In the genomic region with DNA sequence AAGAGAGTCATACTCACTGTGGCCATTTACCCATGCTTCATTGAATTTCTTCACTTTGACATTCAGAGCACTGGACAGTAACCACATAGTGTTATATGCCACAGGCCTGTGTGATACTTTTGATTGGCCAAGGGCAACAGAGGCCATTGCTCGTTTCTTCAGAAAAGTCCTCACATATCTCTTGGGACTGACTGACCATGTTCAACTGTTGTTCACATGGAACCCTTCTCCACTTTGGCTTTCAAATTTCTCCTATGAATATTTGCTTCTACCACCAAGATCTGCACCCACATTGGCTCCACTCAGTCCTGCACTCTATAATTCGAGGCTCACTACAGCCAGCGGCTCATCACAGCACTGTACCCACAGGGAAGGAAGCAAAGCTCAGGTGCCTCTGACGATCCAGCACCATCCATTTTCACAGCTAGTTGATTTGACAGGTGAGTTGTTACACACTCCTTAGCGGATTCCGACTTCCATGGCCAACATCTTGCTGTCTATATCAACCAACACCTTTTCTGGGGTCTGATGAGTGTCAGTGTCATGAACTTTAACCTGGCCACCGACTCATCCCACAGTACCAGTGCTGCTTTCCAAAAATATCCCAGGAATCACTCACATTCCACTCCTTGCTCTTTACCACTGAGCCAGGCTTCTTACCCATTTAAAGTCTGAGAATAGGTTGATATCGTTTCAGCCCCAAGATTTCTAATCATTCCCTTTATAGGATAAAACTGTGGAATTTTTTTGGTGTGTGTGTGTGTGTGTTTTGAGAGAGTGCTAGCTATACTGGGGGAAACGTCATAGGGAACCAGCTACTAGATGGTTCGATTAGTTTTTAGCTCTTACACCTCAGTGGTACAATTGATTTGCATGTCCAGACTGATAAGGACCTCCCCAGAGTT, we compare ENCODE assay signal across 8 mouse cellular contexts.
DNase-seq lines count a peak whose midpoint lies in the region; ATAC-seq lines count a peak whose summit lies in the region.

No protein-coding gene starts in this region.

- H3K27ac ChIP-seq in heart, embryonic 10.5 days = no peak overlapping the region
- H3K27ac ChIP-seq in liver, embryonic 15.5 days (replicated peaks) = no peak overlapping the region
- no peak overlapping the region for H3K27ac ChIP-seq in neural tube, embryonic 13.5 days (replicated peaks)

- peaks cover 46% of the 10 kb centered on the region for H3K9me3 ChIP-seq in heart, embryonic 10.5 days
- no peaks in the 10 kb centered on the region for H3K9me3 ChIP-seq in liver, embryonic 15.5 days (replicated peaks)
- peaks cover 41% of the 10 kb centered on the region; the same call in 1 of the 2 replicates for H3K9me3 ChIP-seq in neural tube, embryonic 13.5 days

- ATAC-seq in liver, embryonic 15.5 days (ENCODE audit: insufficient read depth) = peak; percentile 100
- ATAC-seq in neural tube, embryonic 13.5 days (ENCODE audit: low read depth) = peak; percentile 100

- no peaks in the 10 kb centered on the region for H3K36me3 ChIP-seq in heart, embryonic 10.5 days
- H3K36me3 ChIP-seq in liver, embryonic 15.5 days (replicated peaks) = no peaks in the 10 kb centered on the region
- no peaks in the 10 kb centered on the region for H3K36me3 ChIP-seq in neural tube, embryonic 13.5 days

- peak; percentile 53 to 67 for DNase-seq in CD8-positive naive resting alpha-beta T cell, adult 2 months (ENCODE audit: low read depth in 2 of 2, low spot score in 2 of 2)
- peak; percentile 49 for DNase-seq in T-cell, adult 2 months (ENCODE audit: low spot score)
- DNase-seq in embryo, embryonic 9.5 days (ENCODE audit: extremely low spot score) = peak; percentile 100
- DNase-seq in heart, embryonic 10.5 days (ENCODE audit: low spot score) = peak; percentile 100
- peak; percentile 12 for DNase-seq in kidney, adult 9 months
- DNase-seq in thymus, postnatal 4 days = peak; percentile 75

- no peak overlapping the region for H3K9ac ChIP-seq in liver, embryonic 15.5 days
- no peak overlapping the region for H3K9ac ChIP-seq in neural tube, embryonic 13.5 days

- no peaks in the 10 kb centered on the region for H3K27me3 ChIP-seq in heart, embryonic 10.5 days (ENCODE audit: insufficient read depth, poor library complexity, severe bottlenecking)
- H3K27me3 ChIP-seq in liver, embryonic 15.5 days = no peaks in the 10 kb centered on the region
- H3K27me3 ChIP-seq in neural tube, embryonic 13.5 days = no peaks in the 10 kb centered on the region

- 51% methylated on average over 10 of the region's 10 CpGs for WGBS in heart, embryonic 10.5 days
- 41% methylated on average over 10 of the region's 10 CpGs for WGBS in liver, embryonic 15.5 days (ENCODE audit: insufficient replicate concordance)
- 62% methylated on average over 10 of the region's 10 CpGs for WGBS in neural tube, embryonic 13.5 days

- no peaks in the 10 kb centered on the region for H3K4me1 ChIP-seq in heart, embryonic 10.5 days
- H3K4me1 ChIP-seq in liver, embryonic 15.5 days (replicated peaks) = no peaks in the 10 kb centered on the region
- H3K4me1 ChIP-seq in neural tube, embryonic 13.5 days (replicated peaks) = no peaks in the 10 kb centered on the region

- H3K4me3 ChIP-seq in heart, embryonic 10.5 days = no peak overlapping the region
- no peak overlapping the region for H3K4me3 ChIP-seq in liver, embryonic 15.5 days (replicated peaks)
- H3K4me3 ChIP-seq in neural tube, embryonic 13.5 days = no peak overlapping the region

- H3K4me2 ChIP-seq in liver, embryonic 15.5 days = no peak overlapping the region
- H3K4me2 ChIP-seq in neural tube, embryonic 13.5 days = no peak overlapping the region

Comparison
In these comparisons a context has a peak if more than half of its experiments do, and no peak if none do; other contexts are left out.
1. DNase-seq: peak in every context shown above with its lines; median percentile 100 in embryo, embryonic 9.5 days; 100 in heart, embryonic 10.5 days; 75 in thymus, postnatal 4 days; 60 in CD8-positive naive resting alpha-beta T cell, adult 2 months; 49 in T-cell, adult 2 months; 12 in kidney, adult 9 months.